Mouse (Mus musculus) intestine, embryonic 16.5 days (tissue): Measurements from ENCODE around the gene Car9. TPM values are rescaled to one million over a fixed set of nuclear protein-coding genes. Genes with fewer than 3 reads are reported as not detected.

Experiments used
- ATAC-seq: fragments of 200-750 bp; cut with Nextera tagmentation; 2 replicates; pipeline ENCODE4 v1.8.0; 2017; ENCODE audit warnings: moderate TSS enrichment, moderate library complexity
- H3K27ac ChIP-seq: fragments of 300-500 bp; sonication (generic); 2 replicates; pipeline ENCODE4 v1.5.1; 2014; ENCODE audit warnings: mild to moderate bottlenecking, low read length
- H3K27me3 ChIP-seq: fragments of 300-500 bp; sonication (generic); replicated peaks from 2 replicates; pipeline ENCODE4 v1.6.1; 2014; ENCODE audit warnings: low read length, control low read depth, mixed read lengths; ENCODE audit not compliant: control insufficient read depth, insufficient read depth
- H3K36me3 ChIP-seq: fragments of 300-500 bp; sonication (generic); 2 replicates; pipeline ENCODE4 v1.6.1; 2014; ENCODE audit warnings: low read length, control low read depth; ENCODE audit not compliant: control insufficient read depth, insufficient read depth
- H3K4me1 ChIP-seq: fragments of 300-500 bp; sonication (generic); 2 replicates; pipeline ENCODE4 v1.6.1; 2014; ENCODE audit warnings: low read length, control low read depth, mixed read lengths; ENCODE audit not compliant: control insufficient read depth, insufficient read depth
- H3K4me2 ChIP-seq: fragments of 300-500 bp; sonication (generic); 2 replicates; pipeline ENCODE4 v1.6.1; 2014; ENCODE audit warnings: low read depth, low read length, control low read depth
- H3K4me3 ChIP-seq: fragments of 300-500 bp; sonication (generic); 2 replicates; pipeline ENCODE4 v1.5.1; 2014; ENCODE audit warnings: mild to moderate bottlenecking, low read length
- H3K9ac ChIP-seq: fragments of 300-500 bp; sonication (generic); 2 replicates; pipeline ENCODE4 v1.6.1; 2014; ENCODE audit warnings: low read depth, low read length
- H3K9me3 ChIP-seq: fragments of 300-500 bp; sonication (generic); 2 replicates; pipeline ENCODE4 v1.6.1; 2016; ENCODE audit warnings: low read length, control low read depth; ENCODE audit not compliant: control insufficient read depth
- WGBS: fragments of 180-500 bp; shearing (Covaris S2); extraction: QIAGEN DNeasy Blood & Tissue Kit; methylation state at CpG from one replicate; pipeline ENCODE4 v1.1.7; 2014; 5-methylcytosine and 5-hydroxymethylcytosine counted together
- polyA plus RNA-seq: library from polyadenylated mRNA; unstranded; fragments of >200 nt; fragmentation: Nextera tagmentation; extraction: Ambion mirVana; gene quantifications from 2 replicates; pipeline ENCODE4 v1.2.1, GENCODE M21; 2015

The Car9 gene
- polyA plus RNA-seq, 1 experiment from 2014 or later, result 25.0 TPM

GRCm38 (mm10) chr4:43492101-43492820 is 14.5 kb upstream of the Car9 start:
- H3K4me3 ChIP-seq, result no peak overlapping the region; the same call in 1 of the 2 replicates
- H3K27ac ChIP-seq, result peak overlapping the region; percentile 60; the same call in 1 of the 2 replicates
- ATAC-seq, result no peak
- no peak overlapping the region for H3K9ac ChIP-seq
- H3K9me3 ChIP-seq, result no peaks in the 10 kb centered on the region
- H3K4me2 ChIP-seq, result peak overlapping the region; percentile 42
- H3K4me1 ChIP-seq, result peaks cover 9% of the 10 kb centered on the region
- 47% methylated on average over 12 of the region's 12 CpGs for WGBS
- H3K27me3 ChIP-seq, result no peaks in the 10 kb centered on the region
- H3K36me3 ChIP-seq, result peaks cover 4% of the 10 kb centered on the region; the same call in 1 of the 2 replicates

- WGBS, result under 1% methylated on average over 25 of the region's 25 CpGs
Observed at GRCm38 (mm10) chr4:43492821-43493185, 14.0 kb upstream of the Car9 start, which contains the start of gene Ccdc107. Gene Ccdc107, plus strand, starts transcription at chr4:43492900.

DNA sequence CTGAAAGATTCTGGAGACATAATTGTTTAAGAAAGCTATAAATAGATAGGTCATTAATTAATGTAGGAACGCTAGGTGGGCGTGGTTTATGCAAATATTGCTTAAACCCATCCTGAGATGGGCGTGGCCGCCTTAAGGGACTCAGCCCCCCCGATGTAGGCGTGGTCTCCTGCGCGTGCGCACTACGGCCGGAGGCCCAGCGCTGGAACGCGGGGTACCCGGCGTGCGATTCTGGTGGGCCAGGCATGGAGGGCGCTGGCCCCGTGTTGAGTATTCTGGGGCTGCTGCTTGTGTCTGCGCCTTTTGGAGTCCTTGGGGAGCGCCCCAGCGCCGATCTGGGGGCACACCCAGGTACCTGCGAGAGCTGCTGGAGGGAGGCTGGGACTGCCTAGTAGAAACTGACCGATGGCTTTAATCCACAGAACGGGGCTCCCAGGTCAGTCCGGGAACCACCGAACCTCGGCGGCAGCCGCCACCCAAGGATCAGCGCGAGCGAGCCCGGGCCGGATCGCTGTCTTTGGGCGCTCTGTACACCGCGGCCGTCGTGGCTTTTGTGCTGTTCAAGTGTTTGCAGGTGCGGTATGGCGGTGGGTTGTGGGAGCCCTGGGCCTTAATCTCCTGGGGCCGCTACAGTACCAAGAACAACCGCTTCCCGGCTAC is 13.4 kb upstream of the Car9 start:
- WGBS, result 0% methylated on average over 47 of the region's 47 CpGs
- Histone ChIP-seq H3K27ac (peak overlapping the region; percentile 89), H3K9ac (peak overlapping the region; percentile 77), H3K4me2 (peak overlapping the region; percentile 53), H3K36me3 (peaks cover 4% of the 10 kb centered on the region; the same call in 1 of the 2 replicates), H3K4me1 (peaks cover 18% of the 10 kb centered on the region), H3K9me3 (no peaks in the 10 kb centered on the region), H3K27me3 (no peaks in the 10 kb centered on the region), H3K4me3 (peak overlapping the region; percentile 84)
- peak; percentile 85 for ATAC-seq

More at GRCm38 (mm10) chr4:43492821-43493185, 14.0 kb upstream of the Car9 start, which contains the start of gene Ccdc107:
- H3K9ac ChIP-seq, result peak within 1 kb of the TSS; percentile 77
- H3K4me1 ChIP-seq, result peaks cover 12% of the 10 kb centered on the region
- H3K9me3 ChIP-seq, result no peaks in the 10 kb centered on the region
- peaks cover 4% of the 10 kb centered on the region; the same call in 1 of the 2 replicates for H3K36me3 ChIP-seq
- peak; percentile 98 for ATAC-seq
- no peaks in the 10 kb centered on the region for H3K27me3 ChIP-seq
- peak within 1 kb of the TSS; percentile 53 for H3K4me2 ChIP-seq
- peak within 1 kb of the TSS; percentile 84 for H3K4me3 ChIP-seq
- peak within 1 kb of the TSS; percentile 89 for H3K27ac ChIP-seq

DNA sequence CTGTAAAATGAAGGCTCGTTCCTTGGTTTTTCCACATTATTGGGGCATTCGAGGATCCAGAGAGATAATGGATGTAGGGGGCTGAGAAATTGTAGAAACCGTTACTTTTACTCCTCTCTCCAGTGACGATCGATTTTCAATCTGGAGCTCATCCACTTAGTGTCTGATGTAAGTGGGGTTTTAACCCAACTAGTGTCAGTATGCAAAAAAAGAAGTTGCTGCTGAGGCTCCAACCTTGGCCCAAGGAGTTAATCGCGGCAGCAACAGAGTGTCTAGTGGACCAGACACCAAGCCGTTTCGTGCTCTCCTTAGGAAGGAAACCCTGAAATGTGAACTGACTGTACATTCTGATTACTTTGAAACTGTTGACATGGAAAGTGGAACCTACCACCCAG is 12.9 kb upstream of the Car9 start:
- no peaks in the 10 kb centered on the region for H3K27me3 ChIP-seq
- no peak for ATAC-seq
- H3K4me3 ChIP-seq, result peak overlapping the region; percentile 84
- H3K9ac ChIP-seq, result peak overlapping the region; percentile 77
- peaks cover 4% of the 10 kb centered on the region; the same call in 1 of the 2 replicates for H3K36me3 ChIP-seq
- peak overlapping the region; percentile 89 for H3K27ac ChIP-seq
- H3K4me1 ChIP-seq, result peaks cover 23% of the 10 kb centered on the region
- WGBS, result 2% methylated on average over 9 of the region's 9 CpGs
- H3K9me3 ChIP-seq, result no peaks in the 10 kb centered on the region
- H3K4me2 ChIP-seq, result peak overlapping the region; percentile 53

DNA sequence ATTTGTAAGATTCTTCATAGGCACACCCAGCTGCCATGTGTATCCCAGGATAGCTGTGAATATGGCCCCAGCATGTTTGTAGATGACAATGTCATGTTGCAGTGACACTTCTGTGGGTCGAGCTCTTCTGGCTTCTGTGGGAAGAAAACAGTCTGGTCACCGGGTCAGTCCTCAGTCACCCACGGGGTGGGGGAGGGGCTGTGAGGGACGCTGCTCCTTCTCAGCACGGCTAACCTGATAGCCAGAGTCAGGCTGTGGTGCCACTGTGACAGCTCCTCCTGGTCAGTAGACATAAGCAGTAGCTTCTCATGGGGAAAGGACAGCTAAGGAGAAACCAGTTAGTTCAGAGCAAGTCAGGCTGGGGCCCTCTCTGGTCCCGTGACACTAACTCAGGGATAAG is 10.2 kb upstream of the Car9 start:
- Histone ChIP-seq H3K4me3 (no peak overlapping the region), H3K4me1 (peaks cover 24% of the 10 kb centered on the region), H3K27me3 (no peaks in the 10 kb centered on the region), H3K4me2 (no peak overlapping the region), H3K27ac (no peak overlapping the region), H3K9ac (no peak overlapping the region), H3K9me3 (no peaks in the 10 kb centered on the region), H3K36me3 (peaks cover 4% of the 10 kb centered on the region; the same call in 1 of the 2 replicates)
- no peak for ATAC-seq
- 63% methylated on average over 6 of the region's 6 CpGs for WGBS

DNA sequence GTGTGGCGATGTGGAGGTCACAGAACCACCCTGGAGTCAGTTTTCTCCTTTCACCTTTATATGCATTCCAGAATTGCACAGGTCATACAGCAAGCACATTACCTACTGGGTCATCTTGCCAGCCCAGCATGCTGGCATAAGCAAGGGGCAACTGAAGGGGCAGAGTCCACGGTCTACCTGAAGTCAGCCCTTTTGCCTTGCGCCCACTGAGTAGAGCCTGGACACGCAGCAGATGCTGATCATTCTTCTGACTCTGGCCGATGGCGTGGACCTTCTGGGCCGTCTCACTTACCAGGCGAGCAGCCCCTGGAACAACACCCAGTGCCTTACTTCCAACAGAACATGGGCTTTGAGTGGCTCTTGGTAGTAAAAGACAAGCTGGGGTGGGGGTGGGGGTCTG is 9.4 kb upstream of the Car9 start:
- Histone ChIP-seq H3K27me3 (no peaks in the 10 kb centered on the region), H3K4me2 (peak overlapping the region; percentile 84), H3K9ac (peak overlapping the region; percentile 83; the same call in 1 of the 2 replicates), H3K9me3 (no peaks in the 10 kb centered on the region), H3K36me3 (peaks cover 4% of the 10 kb centered on the region; the same call in 1 of the 2 replicates), H3K4me1 (peaks cover 26% of the 10 kb centered on the region), H3K27ac (0 out of 2 replicates have a peak overlapping the region, but pooled peaks have one; percentile 31), H3K4me3 (0 out of 2 replicates have a peak overlapping the region, but pooled peaks have one; percentile 73)
- no peak for ATAC-seq
- 90% methylated on average over 8 of the region's 8 CpGs for WGBS

- no peak for ATAC-seq
- WGBS, result 64% methylated on average over 4 of the region's 4 CpGs
- H3K36me3 ChIP-seq, result peaks cover 4% of the 10 kb centered on the region; the same call in 1 of the 2 replicates
- H3K9me3 ChIP-seq, result no peaks in the 10 kb centered on the region
- peak overlapping the region; percentile 73 for H3K4me3 ChIP-seq
- H3K9ac ChIP-seq, result peak overlapping the region; percentile 83
- 0 out of 2 replicates have a peak overlapping the region, but pooled peaks have one; percentile 31 for H3K27ac ChIP-seq
- no peaks in the 10 kb centered on the region for H3K27me3 ChIP-seq
- H3K4me1 ChIP-seq, result peaks cover 29% of the 10 kb centered on the region
- peak overlapping the region; percentile 84 for H3K4me2 ChIP-seq
Observed at GRCm38 (mm10) chr4:43497946-43498345, 8.8 kb upstream of the Car9 start.

- ATAC-seq, result peak; percentile 59
- Histone ChIP-seq H3K4me3 (peak overlapping the region; percentile 73), H3K4me1 (peaks cover 36% of the 10 kb centered on the region), H3K9me3 (no peaks in the 10 kb centered on the region), H3K9ac (peak overlapping the region; percentile 83), H3K27ac (peak overlapping the region; percentile 55; the same call in 1 of the 2 replicates), H3K36me3 (peaks cover 4% of the 10 kb centered on the region; the same call in 1 of the 2 replicates), H3K27me3 (no peaks in the 10 kb centered on the region), H3K4me2 (peak overlapping the region; percentile 84)
- 14% methylated on average over 8 of the region's 8 CpGs for WGBS
Observed at GRCm38 (mm10) chr4:43498983-43499382, 7.8 kb upstream of the Car9 start.
